Mouse (Mus musculus) c-Kit-positive CD71-positive TER-119-positive erythroid progenitor cells, embryonic 14.5 days (primary cell): ENCODE results near the gene Esrrg.
A peak's percentile ranks its signal among the peaks of the same experiment; 100 is the strongest.

Experiments used
- DNase-seq: peaks from one replicate; pipeline ENCODE4 v3.0.0-alpha.2; 2013; ENCODE audit warnings: low spot score

Gene Esrrg

GRCm38 (mm10) chr1:187910718-187911117, 302.1 kb downstream of the Esrrg start:
- no peak for DNase-seq

GRCm38 (mm10) chr1:187911201-187911600, 302.6 kb downstream of the Esrrg start:
- DNase-seq: no peak

GRCm38 (mm10) chr1:187918303-187918702, 309.7 kb downstream of the Esrrg start:
- no peak for DNase-seq

GRCm38 (mm10) chr1:187918939-187919338, 310.3 kb downstream of the Esrrg start:
- DNase-seq: no peak

- DNase-seq: no peak
These were observed 311.7 kb downstream of the Esrrg start for GRCm38 (mm10) chr1:187920156-187920777.

- DNase-seq: no peak
These were observed 322.6 kb downstream of the Esrrg start for GRCm38 (mm10) chr1:187931146-187931545.

- no peak for DNase-seq
These were observed 330.1 kb downstream of the Esrrg start for GRCm38 (mm10) chr1:187938652-187939051.

- DNase-seq: no peak
These were observed 330.5 kb downstream of the Esrrg start for GRCm38 (mm10) chr1:187939078-187939477.

- DNase-seq: no peak
These were observed 342.9 kb downstream of the Esrrg start for GRCm38 (mm10) chr1:187951506-187951905.

GRCm38 (mm10) chr1:187956702-187957101, 348.1 kb downstream of the Esrrg start:
- DNase-seq: no peak

GRCm38 (mm10) chr1:187959192-187959591, 350.6 kb downstream of the Esrrg start:
- no peak for DNase-seq

GRCm38 (mm10) chr1:187961452-187961851, 352.9 kb downstream of the Esrrg start:
- DNase-seq: no peak

GRCm38 (mm10) chr1:187964829-187965760, 356.5 kb downstream of the Esrrg start:
- DNase-seq: no peak

GRCm38 (mm10) chr1:187965921-187966320, 357.3 kb downstream of the Esrrg start:
- DNase-seq: no peak

- DNase-seq: no peak
These were observed 359.8 kb downstream of the Esrrg start for GRCm38 (mm10) chr1:187968379-187968778.

- no peak for DNase-seq
These were observed 360.9 kb downstream of the Esrrg start for GRCm38 (mm10) chr1:187969491-187969890.

- DNase-seq: no peak
These were observed 365.8 kb downstream of the Esrrg start for GRCm38 (mm10) chr1:187974396-187974795.

- no peak for DNase-seq
These were observed 367.1 kb downstream of the Esrrg start for GRCm38 (mm10) chr1:187975465-187976352.

- no peak for DNase-seq
These were observed 367.8 kb downstream of the Esrrg start for GRCm38 (mm10) chr1:187976353-187976730.

- no peak for DNase-seq
These were observed 372.4 kb downstream of the Esrrg start for GRCm38 (mm10) chr1:187981028-187981427.

GRCm38 (mm10) chr1:187983177-187983576, 374.6 kb downstream of the Esrrg start:
- DNase-seq: no peak

GRCm38 (mm10) chr1:187990161-187990560, 381.6 kb downstream of the Esrrg start:
- DNase-seq: peak; percentile 4
